8 mouse cellular contexts compared by ENCODE assay signal in genomic region chr11:6199410-6200086, GRCm38 (mm10). TPM values are rescaled to one million over a fixed set of nuclear protein-coding genes. Genes with fewer than 3 reads are reported as not detected.
A peak's percentile ranks its signal among the peaks of the same experiment; 100 is the strongest.
DNase-seq lines count a peak whose midpoint lies in the region; ATAC-seq lines count a peak whose summit lies in the region.

TSS of gene A730071L15Rik (plus strand) at chr11:6200029.

- H3K27me3 ChIP-seq in liver, embryonic 15.5 days: no peaks in the 10 kb centered on the region
- H3K27me3 ChIP-seq in stomach, embryonic 14.5 days (ENCODE audit: control insufficient read depth, insufficient read depth, low read length): no peaks in the 10 kb centered on the region

- under 1% methylated on average over 35 of the region's 35 CpGs for WGBS in liver, embryonic 15.5 days (ENCODE audit: insufficient replicate concordance)
- under 1% methylated on average over 35 of the region's 35 CpGs for WGBS in stomach, embryonic 14.5 days

- peak within 1 kb of the TSS; percentile 90 for H3K9ac ChIP-seq in liver, embryonic 15.5 days
- peak within 1 kb of the TSS; percentile 82 for H3K9ac ChIP-seq in stomach, embryonic 14.5 days (replicated peaks; ENCODE audit: low read depth, low read length)

- peak within 1 kb of the TSS; percentile 93 for H3K4me2 ChIP-seq in liver, embryonic 15.5 days
- peak within 1 kb of the TSS; percentile 57 for H3K4me2 ChIP-seq in stomach, embryonic 14.5 days (replicated peaks; ENCODE audit: low read depth, low read length)

- peak within 1 kb of the TSS; percentile 78 for H3K4me3 ChIP-seq in brown adipose tissue, adult 24 weeks (ENCODE audit: insufficient read depth, low read depth, low read length)
- H3K4me3 ChIP-seq in liver, embryonic 15.5 days (replicated peaks): peak within 1 kb of the TSS; percentile 95
- peak within 1 kb of the TSS; percentile 97 for H3K4me3 ChIP-seq in stomach, embryonic 14.5 days (ENCODE audit: low read depth, low read length)

- no peaks in the 10 kb centered on the region for H3K9me3 ChIP-seq in liver, embryonic 15.5 days (replicated peaks)
- H3K9me3 ChIP-seq in stomach, embryonic 14.5 days (ENCODE audit: control insufficient read depth, low read depth, low read length): no peaks in the 10 kb centered on the region

- H3K4me1 ChIP-seq in brown adipose tissue, adult 24 weeks (ENCODE audit: control insufficient read depth, insufficient read depth, insufficient read length, low read length): peaks cover 8% of the 10 kb centered on the region
- peaks cover 31% of the 10 kb centered on the region for H3K4me1 ChIP-seq in liver, embryonic 15.5 days (replicated peaks)
- peaks cover 10% of the 10 kb centered on the region for H3K4me1 ChIP-seq in stomach, embryonic 14.5 days (ENCODE audit: control insufficient read depth, insufficient read depth, low read length)

- peak; percentile 17 for DNase-seq in spleen, adult 12 weeks (ENCODE audit: low spot score)
- no peak for DNase-seq in spleen, postnatal 10 days (ENCODE audit: low spot score in 2 of 2)
- DNase-seq in right cerebral cortex, adult 2 months (ENCODE audit: low spot score in 2 of 2): no peak
- no peak for DNase-seq in right cerebral cortex, adult 18-20 months

- peak within 1 kb of the TSS; percentile 95 for H3K27ac ChIP-seq in brown adipose tissue, adult 24 weeks (replicated peaks; ENCODE audit: low read depth, low read length)
- H3K27ac ChIP-seq in liver, embryonic 15.5 days (replicated peaks): peak within 1 kb of the TSS; percentile 90
- peak within 1 kb of the TSS; percentile 95 for H3K27ac ChIP-seq in stomach, embryonic 14.5 days (ENCODE audit: low read length)

- H3K36me3 ChIP-seq in liver, embryonic 15.5 days (replicated peaks): no peaks in the 10 kb centered on the region
- no peaks in the 10 kb centered on the region; the same call in 1 of the 2 replicates for H3K36me3 ChIP-seq in stomach, embryonic 14.5 days (ENCODE audit: control insufficient read depth, insufficient read depth, low read length)

- peak; percentile 3; the same call in 1 of the 2 replicates for ATAC-seq in granulocyte monocyte progenitor cell, adult 5-6 weeks (replicated peaks; ENCODE audit: poor library complexity, severe bottlenecking)
- peak; percentile 58 for ATAC-seq in liver, embryonic 15.5 days (ENCODE audit: insufficient read depth)
- peak; percentile 75 for ATAC-seq in stomach, embryonic 14.5 days (ENCODE audit: insufficient number of reproducible peaks, insufficient read depth, low FRiP score, low read depth)

RNA-seq across cellular contexts. Expression of gene A730071L15Rik, which starts in this region (rescaled TPM):
- not detected in 2 replicates for polyA plus RNA-seq in brown adipose tissue, adult 24 weeks (2012; ENCODE audit: insufficient read depth, insufficient read length, missing spikeins)
- not detected in 2 replicates for total RNA-seq in granulocyte monocyte progenitor cell, adult 5-6 weeks (2014; fragmentation: Nextera tagmentation)
- total RNA-seq in granulocyte monocyte progenitor cell, adult 5-6 weeks (2017): 1.3 TPM in 1 of 2 replicates, not detected in the other
- 0.14 TPM in 1 of 2 replicates, not detected in the other for polyA plus RNA-seq in liver, embryonic 15.5 days (2015; fragmentation: Nextera tagmentation; extraction: Ambion mirVana)
- 0.64 and 0.93 TPM in 2 replicates for polyA plus RNA-seq in stomach, embryonic 14.5 days (2014; fragmentation: Nextera tagmentation; extraction: Ambion mirVana)

Comparison
In these comparisons a context has a peak if more than half of its experiments do, and no peak if none do; other contexts are left out.
1. Peak in ATAC-seq, H3K4me3 ChIP-seq, H3K27ac ChIP-seq, H3K9ac ChIP-seq and H3K4me2 ChIP-seq in liver, embryonic 15.5 days; RNA of the gene not detected or under 1 TPM.
2. Peak in ATAC-seq, H3K4me3 ChIP-seq, H3K27ac ChIP-seq, H3K9ac ChIP-seq and H3K4me2 ChIP-seq in stomach, embryonic 14.5 days; RNA of the gene not detected or under 1 TPM.
3. ATAC-seq: peak in every context shown above with its lines; median percentile 75 in stomach, embryonic 14.5 days; 58 in liver, embryonic 15.5 days; 3 in granulocyte monocyte progenitor cell, adult 5-6 weeks.